Mouse (Mus musculus): ENCODE measurements around the gene Angptl8. TPM values are rescaled to one million over a fixed set of nuclear protein-coding genes. Genes with fewer than 3 reads are reported as not detected.

Angptl8 gene
- polyA plus RNA-seq, 1 experiment, result not detected

DNA sequence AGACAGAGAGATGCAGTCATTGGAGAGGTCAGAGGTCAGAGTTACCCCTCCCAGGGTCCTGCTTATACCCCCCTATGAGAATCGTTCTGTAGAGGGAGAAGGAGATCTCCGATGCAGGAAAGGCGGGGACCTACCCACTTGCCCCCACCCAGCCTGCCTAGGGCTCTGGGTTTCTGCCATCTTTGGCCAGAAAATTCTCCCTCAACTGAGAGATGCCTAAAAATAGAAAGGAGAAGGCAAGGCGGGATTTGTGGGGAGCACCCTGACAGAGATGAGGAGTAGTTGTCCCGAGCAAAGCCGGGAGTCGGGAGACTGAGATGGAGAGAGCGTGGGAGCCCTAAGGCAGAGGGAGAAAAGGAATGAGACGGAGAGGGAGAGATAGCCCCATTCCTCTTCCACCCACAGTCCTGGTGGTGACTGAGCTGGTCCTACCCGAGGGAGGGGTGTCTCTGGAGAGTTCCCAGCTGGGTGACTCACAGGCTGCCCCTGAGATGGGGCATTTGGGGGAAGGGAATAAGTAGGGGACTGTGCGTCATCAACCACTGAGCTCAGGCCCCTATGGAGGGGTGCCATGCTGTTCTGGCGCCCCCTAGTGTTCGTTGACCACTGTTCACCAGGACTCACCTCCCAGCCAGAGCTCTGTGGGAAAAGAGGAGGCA is 31.2 kb upstream of the Angptl8 start:
- no peak for TF ChIP-seq GATA1 (IDR thresholded peaks at IDR 0.05; ENCODE audit: low read length)

- no peak for TF ChIP-seq GATA1 (IDR thresholded peaks at IDR 0.05; ENCODE audit: low read length)
These were observed 28.9 kb upstream of the Angptl8 start for GRCm38 (mm10) chr9:21806363-21806762.

DNA sequence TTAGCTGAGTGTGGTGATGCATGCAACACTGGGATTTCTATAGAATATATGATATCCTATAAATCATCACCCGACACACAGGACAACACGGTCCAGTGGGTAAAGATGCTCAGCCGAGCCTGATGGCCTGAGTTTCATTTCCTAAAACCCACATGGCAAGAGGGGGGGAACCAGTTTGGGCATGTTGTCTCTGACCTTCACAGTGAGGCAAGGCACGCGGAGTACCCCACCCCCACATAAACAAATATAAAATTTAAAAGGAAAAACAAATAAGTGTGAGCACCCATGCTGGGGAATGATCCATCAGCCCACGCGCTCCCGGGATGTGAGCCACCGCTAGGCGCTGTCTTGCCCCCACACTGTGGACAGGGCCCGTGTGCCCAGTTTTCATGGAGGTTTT is 28.3 kb upstream of the Angptl8 start:
- no peak for TF ChIP-seq GATA1 (IDR thresholded peaks at IDR 0.05; ENCODE audit: low read length)

DNA sequence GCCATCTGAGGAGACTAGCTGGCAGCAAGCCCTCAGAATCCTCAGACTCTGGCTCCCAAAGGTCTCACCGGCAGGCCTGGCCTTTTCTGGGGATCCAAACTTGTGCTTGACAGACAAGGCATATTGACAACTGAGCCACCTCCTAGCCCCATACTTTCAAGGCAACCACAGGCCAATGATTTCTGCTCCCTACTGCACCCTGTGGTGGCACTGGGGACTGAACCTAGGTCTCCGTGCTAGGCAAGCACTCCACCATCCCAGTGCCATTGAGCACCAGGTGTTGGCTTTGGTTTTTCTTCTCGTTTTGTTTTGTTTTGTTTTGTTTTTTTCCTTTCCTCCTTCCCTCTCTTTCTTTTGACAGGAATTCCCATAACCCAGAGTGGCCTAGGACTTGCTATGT is 26.7 kb upstream of the Angptl8 start:
- TF ChIP-seq GATA1 (IDR thresholded peaks at IDR 0.05; ENCODE audit: low read length), result no peak

GRCm38 (mm10) chr9:21811170-21811569 is 24.1 kb upstream of the Angptl8 start:
- no peak for TF ChIP-seq GATA1 (IDR thresholded peaks at IDR 0.05; ENCODE audit: low read length)

- TF ChIP-seq GATA1 (IDR thresholded peaks at IDR 0.05; ENCODE audit: low read length), result no peak
These were observed 18.5 kb upstream of the Angptl8 start for GRCm38 (mm10) chr9:21816716-21817305.

- TF ChIP-seq GATA1 (IDR thresholded peaks at IDR 0.05; ENCODE audit: low read length), result no peak
These were observed 17.2 kb upstream of the Angptl8 start for GRCm38 (mm10) chr9:21818125-21818524.

- no peak for TF ChIP-seq GATA1 (IDR thresholded peaks at IDR 0.05; ENCODE audit: low read length)
These were observed 16.7 kb upstream of the Angptl8 start for GRCm38 (mm10) chr9:21818561-21818960.

DNA sequence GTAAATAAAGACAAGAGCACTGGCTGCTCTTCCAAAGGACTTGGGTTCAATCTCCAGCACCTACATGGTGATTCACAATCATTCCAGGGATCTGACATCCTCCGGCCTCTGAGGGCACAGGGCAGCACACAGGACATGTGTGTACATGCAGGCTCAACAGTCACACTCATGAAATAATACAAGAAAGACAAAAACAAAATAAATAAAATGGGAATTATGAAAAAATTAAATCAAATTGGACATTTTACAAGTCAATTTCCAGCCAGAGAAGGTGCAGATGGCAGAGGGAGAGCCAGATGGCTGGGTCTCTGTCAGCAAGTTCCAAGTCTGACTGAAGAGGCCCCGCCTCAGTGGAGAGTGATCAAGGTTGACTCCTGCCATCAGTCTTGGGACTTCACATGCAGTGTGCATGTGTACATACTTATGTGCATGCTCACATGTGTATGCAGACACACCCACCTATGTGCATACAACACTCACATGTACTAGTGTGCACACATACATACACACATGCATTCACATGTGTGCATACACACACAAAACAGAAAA is 16.1 kb upstream of the Angptl8 start:
- no peak for TF ChIP-seq GATA1 (IDR thresholded peaks at IDR 0.05; ENCODE audit: low read length)

GRCm38 (mm10) chr9:21820183-21820582 is 15.1 kb upstream of the Angptl8 start:
- TF ChIP-seq GATA1 (IDR thresholded peaks at IDR 0.05; ENCODE audit: low read length), result no peak

DNA sequence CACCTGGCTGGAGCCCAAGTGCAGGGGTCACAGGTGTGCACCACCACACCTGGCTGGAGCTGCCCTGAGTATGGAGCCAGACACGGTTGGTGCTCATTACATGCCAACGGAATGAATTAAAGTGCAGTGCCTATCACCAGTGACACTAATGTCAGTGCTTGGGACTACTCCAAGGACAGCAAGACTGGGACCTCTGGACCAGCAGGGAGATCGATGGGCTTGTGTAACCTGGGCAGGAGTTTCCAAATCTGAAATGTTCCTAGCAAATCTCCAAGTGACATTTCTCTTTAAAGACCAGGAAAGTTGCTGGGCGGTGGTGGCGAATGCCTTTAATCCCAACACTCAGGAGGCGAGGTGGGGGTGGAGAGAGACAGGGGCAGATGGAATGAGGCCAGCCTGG is 12.6 kb upstream of the Angptl8 start:
- TF ChIP-seq GATA1 (IDR thresholded peaks at IDR 0.05; ENCODE audit: low read length), result no peak

DNA sequence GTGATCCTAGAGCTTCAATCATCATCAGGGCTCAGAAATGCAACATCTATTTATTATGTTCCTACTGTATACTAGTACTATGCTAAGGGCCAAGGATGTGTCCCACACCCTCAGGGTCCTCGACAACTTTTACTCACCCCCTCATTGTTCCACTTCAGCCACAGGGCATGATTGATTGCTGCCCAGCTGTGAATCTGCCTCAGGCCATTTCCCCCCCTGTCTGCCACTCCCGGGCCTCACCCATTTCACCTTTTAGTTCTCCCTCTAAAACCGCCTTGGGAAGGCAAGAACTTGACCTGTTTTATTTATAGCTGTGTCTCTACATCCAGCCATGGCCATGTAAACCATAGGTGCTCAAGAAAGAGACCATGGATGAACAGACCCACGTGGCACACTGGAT is 11.4 kb upstream of the Angptl8 start:
- no peak for TF ChIP-seq GATA1 (IDR thresholded peaks at IDR 0.05; ENCODE audit: low read length)

DNA sequence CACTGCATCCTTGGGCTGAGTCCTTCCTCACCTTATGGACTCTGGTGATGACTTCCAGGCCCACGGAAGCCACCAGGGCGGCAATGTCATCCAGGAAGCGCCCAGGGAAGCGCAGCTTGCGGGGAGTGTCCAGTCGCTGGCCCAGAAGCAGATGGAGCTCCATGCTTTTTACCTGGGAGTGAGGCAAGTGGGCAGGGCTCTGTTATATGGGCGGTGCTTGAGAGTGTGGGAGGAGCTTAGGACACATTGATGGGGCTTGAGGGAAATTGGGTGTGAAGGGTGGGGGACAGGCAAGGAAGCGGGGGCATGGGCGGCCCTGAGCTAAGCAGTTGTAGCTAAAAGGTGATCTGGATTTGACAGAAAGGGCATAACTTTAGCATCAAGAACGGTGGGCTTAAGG is 10.9 kb upstream of the Angptl8 start:
- TF ChIP-seq GATA1 (IDR thresholded peaks at IDR 0.05; ENCODE audit: low read length), result no peak

DNA sequence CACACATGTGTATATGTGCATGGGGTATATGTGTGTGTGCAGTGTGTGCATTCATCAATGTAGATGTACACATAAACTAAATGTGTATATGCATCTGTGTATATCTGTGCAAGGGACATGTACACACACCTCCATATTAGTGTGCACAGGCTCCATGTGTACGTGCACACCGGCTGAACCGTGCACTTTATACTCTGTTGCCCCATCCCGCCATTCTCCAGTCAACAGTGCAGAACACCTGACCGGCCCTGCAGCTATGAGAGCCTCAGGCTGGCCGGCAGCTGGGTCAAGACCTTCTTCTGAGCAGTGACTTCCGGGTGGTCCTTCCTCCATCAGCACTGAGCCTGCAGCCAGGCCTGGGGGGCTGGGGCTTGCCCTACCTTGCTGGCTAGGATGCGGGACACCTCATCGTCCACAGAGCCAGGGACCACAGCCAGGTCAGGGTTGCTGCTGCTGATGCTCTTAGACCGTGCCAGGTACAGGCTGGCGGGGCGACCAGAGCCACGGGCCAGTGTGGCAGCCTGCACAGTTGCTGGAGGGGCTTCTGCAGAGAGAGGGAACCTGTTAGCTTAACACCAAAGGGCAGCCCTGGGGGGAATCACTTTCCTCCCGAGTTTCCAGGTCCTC is 5.4 kb upstream of the Angptl8 start:
- TF ChIP-seq GATA1 (IDR thresholded peaks at IDR 0.05; ENCODE audit: low read length), result no peak

- no peak for TF ChIP-seq GATA1 (IDR thresholded peaks at IDR 0.05; ENCODE audit: low read length)
These were observed 4.9 kb upstream of the Angptl8 start for GRCm38 (mm10) chr9:21830461-21830850.

DNA sequence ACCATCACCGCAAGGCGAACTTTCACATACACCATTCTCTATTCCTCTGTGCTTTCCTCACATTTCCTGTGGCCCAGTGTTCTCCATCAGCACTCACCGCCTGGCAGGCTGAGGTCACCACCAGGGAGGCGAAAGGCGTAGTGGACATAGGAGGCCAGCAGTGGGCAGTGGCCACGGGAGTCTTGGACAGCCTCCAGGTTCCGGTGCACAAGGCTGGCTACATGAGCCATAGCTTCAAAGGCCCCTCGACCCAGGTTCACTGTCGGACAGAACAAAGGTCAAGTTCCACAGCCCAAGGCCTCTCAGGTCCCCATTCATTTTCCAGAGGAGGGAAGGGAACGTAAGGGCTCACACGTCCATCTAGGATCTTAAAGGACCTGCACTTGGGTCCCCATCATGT is 4.4 kb upstream of the Angptl8 start:
- no peak for TF ChIP-seq GATA1 (IDR thresholded peaks at IDR 0.05; ENCODE audit: low read length)

Measured in G1E-ER4 (cell line).